12 mouse cellular contexts compared by ENCODE assay signal in the genomic region with DNA sequence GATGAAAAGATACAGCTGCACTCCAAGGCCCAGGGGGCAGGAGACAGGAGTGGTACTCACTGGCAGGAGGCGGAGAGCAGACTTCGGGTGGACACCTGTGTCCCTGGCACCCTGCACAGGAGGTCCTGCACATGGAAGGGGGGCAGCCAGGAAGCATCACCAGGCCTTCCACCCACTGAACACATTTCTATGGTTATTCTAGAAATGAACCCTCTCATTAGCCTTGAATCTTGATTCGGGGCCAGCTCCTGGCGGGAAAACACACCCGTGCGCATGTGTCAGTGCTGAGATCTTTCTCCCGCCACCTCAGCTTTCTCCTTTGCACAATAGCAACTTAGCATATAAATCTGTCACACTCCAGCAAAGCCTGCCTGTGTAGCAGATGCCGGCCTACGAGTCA. TPM values are rescaled to one million over a fixed set of nuclear protein-coding genes. Genes with fewer than 3 reads are reported as not detected.
DNase-seq lines count a peak whose midpoint lies in the region; ATAC-seq and TF ChIP-seq lines count a peak whose summit lies in the region.
"Had no signal": no experiment of that assay in that cellular context is flagged by ENCODE, and none has a peak within 500 bp of the region (broad histone marks: within the 10 kb centered on the region; RNA-seq: fewer than 3 reads in every experiment).

No protein-coding gene starts in this region.

- no peak for TF ChIP-seq EP300 in liver, postnatal 0 days (IDR thresholded peaks at IDR 0.05; ENCODE audit: low read depth)

- no peaks in the 10 kb centered on the region for H3K4me1 ChIP-seq in liver, postnatal 0 days (ENCODE audit: insufficient read depth)
- H3K4me1 ChIP-seq: heart, embryonic 15.5 days had no signal

- H3K36me3 ChIP-seq in liver, postnatal 0 days (replicated peaks; ENCODE audit: insufficient read depth, low read length) = no peaks in the 10 kb centered on the region
- H3K36me3 ChIP-seq: heart, embryonic 15.5 days had no signal

- DNase-seq in cerebellum, postnatal 10 days = peak; percentile 61 to 69
- no peak for DNase-seq in cerebellum, adult 11 months
- DNase-seq in Muller cell, postnatal 12 days (ENCODE audit: inconsistent ontology term) = peak; percentile 44
- DNase-seq in layer of hippocampus, adult 2 months (ENCODE audit: low spot score in 2 of 2) = peak; percentile 82 to 88
- peak; percentile 69 for DNase-seq in left cerebral cortex, postnatal 4 days
- DNase-seq in thymus, postnatal 10 days (ENCODE audit: low spot score in 2 of 2) = no peak
- DNase-seq in T-cell, adult 2 months (ENCODE audit: low spot score) = no peak
- no peak for DNase-seq in liver, postnatal 0 days
- DNase-seq: kidney, postnatal 14 days; lung, adult 2 months had no signal

- intact Hi-C loops in left cerebral cortex, postnatal 4 days (cut with DNase I) = no loop called here

- no peak overlapping the region for H3K4me2 ChIP-seq in liver, postnatal 0 days (ENCODE audit: low read depth, low read length)
- H3K4me2 ChIP-seq: heart, embryonic 15.5 days had no signal

- 79% methylated on average over 9 of the region's 9 CpGs for WGBS in liver, postnatal 0 days (ENCODE audit: insufficient replicate concordance)

- no peak for TF ChIP-seq CTCF in layer of hippocampus, adult 2 months (conservative IDR thresholded peaks at IDR 0.05)
- TF ChIP-seq CTCF in liver, postnatal 0 days (IDR thresholded peaks at IDR 0.05; ENCODE audit: low read depth) = no peak

- peak overlapping the region; percentile 70 for H3K27ac ChIP-seq in layer of hippocampus, adult 2 months
- no peak overlapping the region for H3K27ac ChIP-seq in liver, postnatal 0 days (ENCODE audit: low read depth)
- H3K27ac ChIP-seq: heart, embryonic 15.5 days had no signal

- no peak overlapping the region for H3K9ac ChIP-seq in liver, postnatal 0 days (replicated peaks)
- H3K9ac ChIP-seq: heart, embryonic 15.5 days had no signal

- ATAC-seq in liver, postnatal 0 days = no peak

- no peaks in the 10 kb centered on the region for H3K27me3 ChIP-seq in liver, postnatal 0 days (ENCODE audit: insufficient read depth, low read length)
- H3K27me3 ChIP-seq: heart, embryonic 15.5 days had no signal

- H3K9me3 ChIP-seq in liver, postnatal 0 days (ENCODE audit: low read length) = no peaks in the 10 kb centered on the region
- H3K9me3 ChIP-seq: heart, embryonic 15.5 days had no signal

- no peak overlapping the region for H3K4me3 ChIP-seq in layer of hippocampus, adult 2 months
- H3K4me3 ChIP-seq in liver, postnatal 0 days (ENCODE audit: low read depth, low read length) = no peak overlapping the region
- H3K4me3 ChIP-seq: heart, embryonic 15.5 days; myocyte had no signal

RNA-seq across cellular contexts. Expression of gene 2410004P03Rik, which starts 58.3 kb away (rescaled TPM):
- total RNA-seq in layer of hippocampus, adult 2 months (2021) = under 1 TPM; 0.52 to 0.61 TPM
- total RNA-seq in left cerebral cortex, postnatal 4 days (2021) = 1 to 10 TPM; 1.2 to 2.4 TPM
- polyA plus RNA-seq in liver, postnatal 0 days (2015; fragmentation: Nextera tagmentation; extraction: Ambion mirVana) = 0.06 TPM in 1 of 2 replicates, not detected in the other

Comparison
In these comparisons a context has a peak if more than half of its experiments do, and no peak if none do; other contexts are left out.
1. DNase-seq: peak in cerebellum, postnatal 10 days (2 of 2), Muller cell, postnatal 12 days (single experiment), layer of hippocampus, adult 2 months (2 of 2) and left cerebral cortex, postnatal 4 days (single experiment); none in cerebellum, adult 11 months (single experiment), thymus, postnatal 10 days (0 of 2), T-cell, adult 2 months (single experiment) and liver, postnatal 0 days (single experiment).